Mouse (Mus musculus) thymus, postnatal 0 days (tissue): ENCODE results near the gene Arid1b. TPM values are rescaled to one million over a fixed set of nuclear protein-coding genes. Genes with fewer than 3 reads are reported as not detected.

Source experiments
- DNase-seq: peaks from one replicate; pipeline ENCODE4 v3.0.0-alpha.2; 2015; ENCODE audit warnings: low spot score
- polyA plus RNA-seq: library from polyadenylated mRNA; unstranded; fragments of >200 nt; fragmentation: Nextera tagmentation; extraction: Ambion mirVana; gene quantifications from 2 replicates; pipeline ENCODE4 v1.2.1, GENCODE M21; 2015

Gene Arid1b
- polyA plus RNA-seq, 1 experiment from 2014 or later = 12.6 TPM

DNA sequence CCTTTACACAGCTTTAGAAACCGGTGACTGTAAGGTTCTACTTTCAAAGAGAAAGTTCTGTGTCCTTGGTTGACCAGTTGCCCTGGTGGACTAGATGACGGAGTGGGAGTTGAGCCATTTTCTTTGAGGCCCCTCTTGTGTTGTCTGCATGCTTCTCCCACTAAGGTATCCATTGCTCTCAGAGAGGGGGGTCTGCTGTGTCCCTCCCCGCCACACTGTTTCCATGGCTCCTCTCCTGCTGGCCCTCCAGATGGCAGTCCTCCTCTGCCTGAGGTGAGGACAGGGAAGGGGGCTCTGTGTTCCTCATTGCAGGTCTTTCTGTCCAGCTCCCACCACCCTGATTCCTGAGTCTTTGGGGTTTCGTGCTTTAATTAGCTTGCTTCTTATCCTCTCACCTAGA is 62.5 kb downstream of the Arid1b start:
- DNase-seq = no peak

DNA sequence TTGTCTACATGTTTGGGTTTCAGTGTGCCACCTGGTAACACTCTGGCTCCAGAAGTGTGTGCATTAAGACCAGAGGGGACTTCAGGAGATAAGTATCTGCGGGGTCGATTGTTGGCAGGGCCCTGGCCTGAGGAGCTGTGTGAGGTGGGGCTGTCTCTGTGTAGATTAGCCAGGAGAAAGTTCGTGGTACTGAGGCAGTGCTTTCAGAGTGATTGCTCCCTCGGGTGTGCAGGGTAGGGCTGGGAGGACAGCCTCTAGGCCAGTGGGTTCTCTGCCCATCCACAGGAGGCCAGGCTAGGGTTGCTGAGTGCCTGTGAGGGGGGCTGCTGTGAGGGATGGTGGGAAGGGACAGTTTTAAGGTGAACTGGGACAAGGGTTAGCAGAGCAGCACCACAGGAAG is 63.2 kb downstream of the Arid1b start:
- no peak for DNase-seq

DNA sequence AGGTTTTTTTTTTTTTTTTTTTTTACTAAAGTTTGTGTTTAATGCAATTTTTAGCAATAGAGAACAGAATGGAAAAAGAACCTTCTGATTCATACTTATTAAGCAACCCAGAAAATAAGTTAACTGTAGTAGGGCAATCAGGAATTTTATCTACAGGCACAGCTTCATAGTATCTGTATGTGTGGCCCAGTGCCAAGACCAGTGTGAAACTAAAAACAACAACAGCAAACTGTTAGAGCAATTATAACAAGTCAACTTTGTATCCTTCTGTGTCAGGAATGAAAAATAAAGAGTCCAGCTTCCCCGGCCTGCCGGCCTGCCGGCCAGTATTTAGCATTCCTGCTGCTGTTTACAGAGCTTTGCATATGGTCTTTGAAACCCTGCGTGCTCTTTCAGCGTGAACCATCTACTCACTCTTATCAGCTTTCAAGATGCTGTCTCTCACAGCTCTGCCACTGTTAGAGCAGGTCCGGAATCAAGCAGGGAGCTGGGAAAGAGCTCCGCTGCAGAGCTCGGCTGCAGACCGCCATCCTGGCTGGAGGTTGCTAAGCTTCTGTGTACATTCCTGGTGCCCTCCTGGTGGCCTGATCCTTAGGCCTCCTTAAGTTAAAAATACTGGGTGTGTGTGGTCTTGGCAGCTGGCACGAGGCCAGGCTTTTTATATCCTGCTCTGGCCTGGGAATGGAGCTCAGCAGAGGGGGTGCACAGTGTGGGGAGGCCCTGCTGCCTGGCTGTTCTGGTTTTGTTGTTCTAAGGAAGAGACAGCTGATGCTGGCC is 64.0 kb downstream of the Arid1b start:
- DNase-seq = no peak

DNA sequence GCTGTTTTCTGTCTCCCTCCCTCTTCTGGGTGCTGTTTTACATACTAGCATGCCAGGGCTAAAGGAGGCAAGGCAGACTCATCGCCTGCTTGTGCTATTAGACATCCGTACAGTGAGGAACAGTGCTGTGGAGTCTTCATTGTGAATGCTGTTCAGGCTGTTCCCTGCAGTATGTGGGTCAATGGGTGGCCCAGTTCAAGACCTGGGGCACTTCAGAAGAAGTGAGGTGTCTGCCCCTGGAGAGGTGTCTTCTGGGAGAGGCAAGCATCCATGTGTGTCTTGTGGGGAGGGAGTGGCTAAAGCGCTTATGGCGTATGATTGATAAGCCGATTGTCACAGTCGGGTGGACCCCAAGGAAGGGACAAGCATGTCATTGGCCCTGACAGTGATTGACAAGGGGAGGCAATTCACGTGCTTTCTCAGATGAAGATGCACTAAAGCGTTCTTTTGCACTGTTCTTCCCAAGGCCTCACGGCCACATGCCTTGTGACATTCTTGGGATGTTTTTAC is 65.0 kb downstream of the Arid1b start:
- DNase-seq = no peak

DNA sequence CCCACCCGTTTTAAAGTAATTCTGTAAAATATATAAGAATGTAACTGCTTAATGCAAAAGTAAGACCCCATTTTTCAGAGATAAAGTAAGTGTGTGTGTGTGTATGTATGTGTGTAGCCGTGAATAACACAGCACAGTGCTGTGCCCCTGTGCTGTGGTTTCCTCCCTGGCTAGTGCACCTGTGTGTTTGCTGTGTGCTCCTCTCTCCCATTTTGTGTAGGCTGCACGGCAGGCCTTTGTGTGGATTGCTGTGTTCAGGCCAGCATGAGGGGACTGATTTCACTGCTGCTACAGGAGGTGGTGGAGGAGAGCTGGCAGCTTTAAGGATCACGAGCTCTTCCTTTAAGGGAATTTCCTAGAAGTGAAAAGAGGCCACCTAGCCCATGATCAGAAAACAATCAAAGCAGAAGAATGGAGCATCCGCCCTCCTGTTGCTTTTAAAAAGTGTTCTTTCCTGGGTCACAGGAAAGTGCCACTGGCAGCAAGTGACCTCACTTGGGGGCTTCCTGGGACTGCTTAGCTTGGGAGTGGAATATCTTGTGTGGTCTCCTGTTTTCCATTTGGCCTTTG is 66.5 kb downstream of the Arid1b start:
- DNase-seq = peak; percentile 47

DNA sequence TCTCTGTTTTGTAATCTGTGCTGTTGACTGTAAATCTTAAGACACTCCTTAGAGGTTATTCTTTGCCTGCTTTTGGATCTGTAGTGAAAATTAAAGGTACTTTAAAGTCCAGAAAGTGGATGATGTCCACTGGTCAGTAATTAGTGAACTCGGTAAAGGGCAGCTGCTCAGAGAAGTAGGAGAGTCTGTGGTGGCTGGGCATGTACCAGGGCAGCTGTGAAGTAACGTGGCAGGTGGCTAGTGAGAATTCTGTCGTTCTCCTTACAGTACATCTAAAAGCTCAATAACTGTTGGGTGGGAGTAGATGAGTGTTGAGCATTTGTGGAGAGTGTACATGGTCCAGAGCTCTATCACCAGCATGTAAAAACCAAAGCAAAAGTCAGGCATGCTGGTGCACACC is 67.1 kb downstream of the Arid1b start:
- DNase-seq = no peak

DNA sequence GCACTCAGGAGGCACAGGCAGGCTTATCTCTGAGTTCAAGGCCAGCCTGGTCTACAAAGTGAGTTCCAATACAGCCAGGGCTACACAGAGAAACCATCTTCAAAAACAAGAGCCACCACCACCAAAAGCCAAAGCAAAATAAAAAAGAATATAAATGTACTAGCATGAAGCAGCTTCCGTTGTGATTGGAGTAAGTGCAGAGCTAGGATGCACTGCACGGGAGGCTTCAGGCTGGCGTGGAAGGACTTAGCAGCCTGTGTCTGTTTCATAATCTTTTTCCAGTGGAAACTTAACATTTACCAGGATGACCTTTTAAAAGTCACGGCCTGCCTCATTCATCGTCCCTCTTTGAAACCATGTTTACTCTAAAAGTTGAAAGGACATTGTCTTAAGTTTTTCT is 67.5 kb downstream of the Arid1b start:
- DNase-seq = no peak

DNA sequence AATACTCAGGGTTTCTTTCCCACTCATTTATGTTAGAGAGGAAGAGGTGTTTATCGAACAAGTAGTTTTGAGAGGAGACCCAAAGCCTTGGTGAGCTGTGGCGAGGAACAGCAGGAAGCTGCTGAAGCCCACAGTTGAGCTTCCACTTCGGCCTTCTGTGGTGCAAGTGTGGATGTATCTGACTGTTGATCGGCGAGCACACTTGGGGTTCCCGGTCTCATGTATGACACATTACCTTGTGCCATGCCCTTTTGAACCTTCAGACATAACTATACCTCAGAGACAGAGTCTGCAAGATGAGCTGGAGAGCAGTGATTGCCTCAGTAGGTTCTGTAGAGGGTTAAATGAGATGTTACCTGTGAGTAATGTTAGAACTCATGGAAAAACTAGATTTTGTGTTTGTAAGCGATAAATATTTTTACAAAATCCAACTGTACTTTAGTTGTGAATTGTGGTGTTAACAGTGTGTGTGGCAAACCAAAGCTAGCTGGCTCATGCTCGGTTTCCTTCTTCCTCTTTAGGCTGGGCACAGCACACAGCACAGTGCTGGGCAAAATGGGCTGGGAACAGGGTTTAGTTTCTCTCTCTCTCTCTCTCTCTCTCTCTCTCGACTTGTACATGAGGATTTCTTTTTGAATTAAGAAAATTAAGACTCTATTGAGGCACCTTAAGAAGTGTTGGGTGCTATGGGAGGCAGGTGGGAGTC is 69.5 kb downstream of the Arid1b start:
- DNase-seq = no peak

DNA sequence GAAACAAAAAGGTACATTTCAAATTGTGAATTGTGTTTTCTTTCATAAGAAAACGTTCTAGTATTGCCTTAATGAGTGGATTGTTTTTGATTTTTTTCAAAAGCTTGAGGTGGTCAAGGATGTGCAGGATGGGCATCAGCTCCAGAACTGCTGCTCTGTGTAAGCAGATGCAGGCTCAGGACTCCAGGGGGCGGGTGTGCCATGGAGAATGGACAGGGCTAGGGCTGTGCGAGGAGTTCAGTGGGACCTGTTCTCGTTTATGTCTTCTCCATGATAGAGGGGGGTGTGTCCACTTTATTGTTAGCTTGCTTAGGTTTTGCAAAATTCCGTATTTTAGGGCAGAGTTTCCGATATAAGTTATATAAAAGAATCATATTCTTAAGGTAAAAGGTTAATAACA is 70.6 kb downstream of the Arid1b start:
- no peak for DNase-seq

DNA sequence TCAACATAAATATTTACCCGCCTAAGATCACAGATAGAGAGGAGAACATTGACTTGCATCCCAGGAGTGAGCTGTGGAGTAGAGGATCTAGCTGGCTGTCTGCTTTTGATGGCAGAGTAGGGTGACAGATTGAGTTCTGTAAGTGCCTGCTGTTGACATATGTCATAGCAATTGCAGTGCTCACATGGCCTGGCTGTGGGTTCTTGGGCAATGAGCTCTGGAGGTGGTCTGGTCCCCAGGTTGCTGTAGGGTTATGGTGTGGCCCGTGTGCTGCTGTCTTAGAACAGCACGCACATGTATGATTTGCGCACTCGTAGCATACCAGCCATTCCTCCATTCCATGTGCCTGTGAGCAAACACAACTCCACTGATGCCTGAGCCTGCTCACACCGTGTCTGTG is 71.1 kb downstream of the Arid1b start:
- DNase-seq = no peak

DNA sequence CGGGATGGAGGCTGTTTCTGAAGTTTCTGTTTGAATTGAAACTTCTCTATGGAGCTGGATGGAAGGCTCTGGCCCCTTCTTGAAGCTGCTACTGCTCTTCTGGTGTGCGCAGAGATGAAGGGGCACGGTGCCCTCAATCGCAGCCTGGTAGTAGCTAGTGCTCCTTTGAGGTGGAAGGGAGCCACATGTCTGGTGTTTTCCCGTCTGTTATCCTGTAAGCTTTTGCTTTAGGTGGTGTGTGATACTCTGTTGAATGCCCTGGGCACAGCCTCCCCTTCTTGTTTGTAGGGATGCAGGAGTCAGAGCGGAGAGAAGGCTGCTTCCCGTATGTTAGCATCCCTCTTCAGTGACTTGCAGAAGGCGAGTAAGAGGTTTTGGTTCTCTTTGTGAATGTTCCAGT is 72.7 kb downstream of the Arid1b start:
- DNase-seq = no peak

DNA sequence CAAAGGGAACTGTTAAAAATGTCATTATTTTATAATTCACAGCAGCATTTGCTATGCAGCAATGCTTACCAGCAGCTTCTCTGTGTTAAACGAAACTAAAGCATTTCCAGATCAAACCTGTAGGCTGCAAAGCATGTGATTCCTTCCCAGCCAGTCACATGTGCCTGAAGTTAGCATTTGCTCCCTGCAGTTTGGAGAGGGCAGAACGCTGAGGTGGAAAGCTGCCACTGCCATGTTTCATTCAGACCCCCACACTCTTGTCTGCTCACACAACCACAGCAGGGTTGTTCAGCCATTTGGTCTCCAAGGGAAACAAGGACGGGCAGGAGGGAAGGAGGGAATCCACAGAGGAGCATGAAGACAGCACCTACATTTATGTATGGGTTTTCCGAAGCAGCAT is 73.1 kb downstream of the Arid1b start:
- no peak for DNase-seq

DNA sequence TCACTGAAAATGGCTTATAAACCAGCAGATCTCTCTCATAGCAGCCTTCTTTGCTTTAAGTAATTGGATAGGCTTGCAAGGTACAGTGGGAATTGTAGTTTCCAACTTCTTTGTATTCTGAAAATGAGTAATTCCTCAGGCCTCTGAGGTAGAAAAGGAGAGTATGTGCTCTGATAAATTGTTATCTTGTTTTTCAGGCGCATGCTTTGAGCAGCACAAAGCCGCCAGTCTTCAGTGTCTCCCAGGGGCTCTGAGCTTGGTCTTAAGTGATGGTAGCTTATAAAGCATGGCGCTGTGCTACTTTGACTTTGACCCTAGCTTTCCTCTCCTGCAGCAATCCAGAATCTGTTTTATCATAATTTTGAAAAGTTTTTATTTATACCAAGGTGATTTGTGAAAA is 76.3 kb downstream of the Arid1b start:
- DNase-seq = no peak

DNA sequence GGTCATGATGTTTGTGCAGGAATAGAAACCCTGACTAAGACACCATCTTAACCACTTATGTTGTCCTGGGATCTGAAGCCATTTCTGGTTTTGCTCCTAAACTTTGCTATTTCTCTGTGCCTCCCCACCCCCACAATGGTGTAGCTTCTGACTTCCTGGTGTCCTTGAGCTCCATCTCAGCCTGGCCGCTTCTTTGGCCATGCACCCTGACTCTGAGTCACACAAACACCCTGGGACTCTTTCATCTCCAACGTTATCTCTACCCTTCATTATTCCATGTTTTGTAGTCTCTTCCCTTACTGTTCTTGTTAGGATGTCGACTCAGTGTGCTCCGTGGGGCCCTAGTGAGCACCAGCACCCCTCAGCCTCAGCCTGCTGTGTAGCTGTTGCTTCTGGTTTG is 78.4 kb downstream of the Arid1b start:
- no peak for DNase-seq

DNA sequence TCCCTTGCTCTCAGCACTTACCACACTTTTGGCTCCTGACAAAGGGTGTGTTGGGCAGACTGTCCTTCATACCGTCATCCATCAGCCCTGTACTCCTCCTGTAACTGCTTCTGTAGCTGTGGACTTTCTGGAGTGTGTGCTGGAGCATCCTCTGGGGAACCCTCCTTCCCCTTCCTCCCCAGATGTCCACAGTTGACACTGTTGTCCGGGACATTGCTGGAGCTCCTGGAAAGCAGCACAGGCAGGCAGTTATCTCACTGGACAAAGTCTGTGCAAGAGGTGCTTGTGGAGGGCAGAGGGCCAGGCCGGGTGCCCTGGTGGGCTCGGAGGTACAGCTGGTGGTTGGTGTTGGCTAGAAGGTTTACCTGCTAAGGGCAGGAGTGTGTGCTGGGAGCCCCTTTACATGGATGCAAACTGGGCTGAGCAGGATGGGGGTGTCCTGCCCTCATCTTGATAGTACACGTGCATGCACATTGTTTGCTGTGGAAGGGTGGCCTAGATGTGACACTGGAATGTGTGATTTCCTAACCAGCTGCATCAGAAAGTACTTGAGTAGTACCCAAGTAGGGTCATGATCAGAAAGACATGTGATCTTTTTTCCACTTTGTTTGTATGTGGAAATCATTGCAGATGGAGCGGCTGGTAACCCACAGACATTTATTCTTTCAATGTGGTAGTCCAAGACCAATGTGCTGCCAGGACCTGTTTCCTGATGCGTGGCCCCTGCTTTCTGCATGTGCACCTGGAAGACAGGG is 80.8 kb downstream of the Arid1b start:
- DNase-seq = peak; percentile 25

DNA sequence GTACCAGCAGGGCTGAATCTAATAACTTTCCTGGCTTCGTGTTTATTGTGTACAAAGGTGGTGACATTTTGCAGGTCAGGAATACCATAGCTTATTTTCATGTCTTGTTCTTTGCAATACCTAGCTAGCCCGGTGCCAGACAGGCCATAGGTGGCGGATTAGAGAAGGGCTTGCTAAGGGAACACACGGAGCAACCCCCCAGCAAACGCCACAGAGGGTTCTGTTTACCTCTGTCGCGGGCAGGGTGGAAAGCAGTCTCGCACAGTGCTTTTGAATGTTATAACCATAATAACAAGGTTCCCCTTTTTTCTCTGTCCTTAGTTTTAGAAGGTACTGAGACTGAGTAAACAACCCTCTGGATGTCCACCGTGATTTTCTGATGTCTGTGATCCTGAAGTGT is 83.9 kb downstream of the Arid1b start:
- peak; percentile 1 for DNase-seq

DNA sequence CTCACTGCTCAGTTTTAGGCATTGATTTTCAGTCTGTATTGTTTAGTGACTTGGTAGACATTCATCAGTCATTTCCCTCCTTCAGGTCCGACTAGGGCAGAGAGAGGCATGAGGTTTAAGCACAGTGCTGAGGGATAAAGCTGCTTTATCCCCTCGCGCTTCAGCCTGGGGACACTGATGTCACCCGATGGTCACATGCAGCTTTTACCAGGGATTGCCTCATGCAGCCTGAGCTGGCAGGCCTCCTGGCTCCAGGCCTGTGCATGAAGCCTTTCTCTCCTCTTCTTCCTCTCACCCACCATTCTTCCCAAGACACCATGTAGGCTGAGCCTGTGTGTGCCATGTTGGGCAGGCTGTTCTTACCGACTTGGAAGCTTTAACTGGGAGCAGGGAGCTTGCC is 84.4 kb downstream of the Arid1b start:
- DNase-seq = no peak

DNA sequence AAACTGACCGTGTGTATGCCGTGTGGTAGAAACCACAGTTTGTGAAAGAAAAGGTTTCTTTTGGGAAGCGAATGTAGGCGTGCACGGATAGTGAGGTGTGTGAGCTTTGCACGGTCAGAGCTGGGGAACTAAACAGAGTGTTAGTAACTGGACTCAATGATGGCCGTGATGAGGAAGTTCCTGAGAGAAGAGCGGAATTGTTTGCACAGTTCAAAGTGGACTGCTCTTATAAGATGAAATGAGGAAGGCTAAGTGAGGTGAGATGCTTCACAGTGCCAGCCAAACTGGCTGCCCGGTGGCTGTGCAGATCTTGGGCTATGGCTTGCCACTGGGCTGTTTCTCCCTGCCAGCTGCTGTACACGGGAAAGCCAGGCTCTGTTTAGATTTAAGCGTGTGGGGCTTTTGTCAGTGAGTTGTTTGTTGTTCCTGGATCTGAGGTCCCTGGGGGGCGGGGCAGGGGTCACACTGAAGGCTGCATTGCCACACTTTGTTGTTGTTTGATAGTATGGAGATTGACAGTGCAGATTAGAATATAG is 86.8 kb downstream of the Arid1b start:
- DNase-seq = no peak

DNA sequence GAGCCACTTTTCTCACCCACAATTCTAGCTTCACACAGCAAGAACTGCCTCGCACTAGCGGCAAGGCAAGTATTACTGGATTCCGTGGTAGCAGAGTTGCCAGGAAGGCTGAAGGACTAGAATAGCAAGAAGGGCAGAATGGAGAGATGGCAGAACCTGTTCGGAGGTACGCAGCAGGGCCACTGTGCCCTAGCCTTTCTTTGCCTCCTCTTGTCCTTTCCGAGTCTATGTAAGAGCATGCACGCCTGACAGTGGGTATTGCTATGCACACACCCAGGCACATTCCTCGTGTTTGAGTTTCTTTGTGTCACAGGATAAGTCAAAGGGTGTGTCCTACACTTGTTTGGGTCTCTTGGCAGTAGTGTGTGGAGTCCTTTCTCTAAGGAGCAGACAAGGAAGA is 88.1 kb downstream of the Arid1b start:
- DNase-seq = peak; percentile 1

DNA sequence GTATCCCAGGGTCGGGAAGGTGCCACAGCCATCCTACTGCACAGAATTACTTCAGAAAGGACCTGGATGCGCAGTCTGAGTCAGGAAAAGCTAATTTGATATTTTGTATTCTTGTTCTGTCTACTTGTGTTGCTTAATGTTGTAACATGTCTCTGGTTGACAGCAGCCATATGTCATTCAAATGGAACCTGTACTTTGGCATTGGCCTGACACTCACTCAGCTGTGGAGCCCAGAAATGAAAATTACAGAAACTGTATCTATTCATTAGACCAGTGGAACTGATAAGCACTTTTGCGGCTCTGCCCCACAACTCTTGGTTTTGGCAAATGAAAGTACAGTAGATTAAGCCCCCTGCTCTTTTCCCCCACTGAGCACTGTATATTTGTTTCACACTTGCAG is 89.4 kb downstream of the Arid1b start:
- no peak for DNase-seq

DNA sequence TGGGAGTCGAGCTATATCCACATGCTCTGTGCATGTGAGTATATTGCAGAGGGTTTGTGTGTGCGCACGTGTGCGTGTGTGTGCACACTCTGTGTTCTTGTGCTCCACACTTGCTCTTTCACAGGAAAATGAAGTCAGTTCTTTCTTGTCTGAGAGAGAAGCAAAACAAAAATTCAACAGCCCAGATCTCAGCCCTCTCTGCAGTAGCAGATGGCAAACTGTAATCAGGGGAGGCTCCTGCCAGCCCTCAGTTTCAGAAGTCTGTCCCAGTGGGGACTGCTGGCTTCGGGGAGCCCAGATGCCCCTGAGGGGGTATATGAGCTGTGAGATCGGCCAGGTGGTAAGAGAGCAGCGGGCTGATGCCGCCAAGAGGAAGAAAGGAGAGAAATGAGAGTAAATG is 90.0 kb downstream of the Arid1b start:
- peak; percentile 66 for DNase-seq

DNA sequence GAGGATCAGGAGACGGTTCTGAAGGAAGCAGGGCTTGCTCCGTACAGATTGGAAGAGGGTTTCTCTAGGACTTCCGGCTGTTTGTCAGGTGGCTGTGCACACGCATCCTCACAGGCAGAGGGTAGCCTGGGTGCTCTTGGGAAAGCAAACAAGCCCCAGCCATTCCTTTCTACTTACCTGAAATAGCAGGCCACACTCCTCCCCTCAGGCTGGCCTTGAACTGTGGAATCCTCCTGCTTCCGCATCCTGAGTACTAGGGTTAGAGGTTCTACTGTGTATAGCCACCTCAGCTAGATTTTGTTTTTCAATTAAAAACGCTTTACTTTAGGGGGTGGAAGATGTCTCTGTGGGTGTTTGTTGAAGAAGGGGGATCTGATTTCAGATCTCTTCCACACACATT is 90.9 kb downstream of the Arid1b start:
- peak; percentile 2 for DNase-seq
